Mouse (Mus musculus): ENCODE measurements around the gene Rdh9. TPM values are rescaled to one million over a fixed set of nuclear protein-coding genes. Genes with fewer than 3 reads are reported as not detected.
A peak's percentile ranks its signal among the peaks of the same experiment; 100 is the strongest.
"Not testable (repeated sequence)": the region's sequence is repeated elsewhere in the genome, so short reads cannot be mapped to it uniquely, and the experiment has no call there.

Gene Rdh9
- total and polyA plus RNA-seq, 2 experiments from 2014 or later, result 0.04 to 0.34 TPM

DNA sequence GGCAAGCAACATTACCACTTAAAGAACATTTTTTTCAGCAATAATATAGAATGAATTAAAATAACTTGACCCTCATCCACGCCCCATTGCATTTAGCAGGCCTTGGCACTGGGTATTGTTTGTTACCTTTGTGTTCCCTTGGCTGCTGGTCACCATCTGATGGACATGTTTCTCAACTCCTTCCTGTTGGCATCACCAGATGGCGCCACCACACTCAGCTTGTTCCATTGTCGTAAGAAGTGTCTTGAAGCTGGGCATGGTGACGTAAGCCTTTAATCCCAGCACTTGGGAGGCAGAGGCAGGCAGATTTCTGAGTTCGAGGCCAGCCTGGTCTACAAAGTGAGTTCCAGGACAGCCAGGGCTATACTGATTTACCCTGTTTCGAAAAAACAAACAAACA is 49.2 kb downstream of the Rdh9 start:
- TF ChIP-seq CTCF (IDR thresholded peaks at IDR 0.05; ENCODE audit: low read depth) (peak; percentile 44), EP300 (IDR thresholded peaks at IDR 0.05; ENCODE audit: low read depth) (no peak)
- Histone ChIP-seq H3K9ac (replicated peaks; ENCODE audit: low read depth, low read length) (no peak overlapping the region), H3K36me3 (replicated peaks; ENCODE audit: control insufficient read depth, insufficient read depth, low read length) (no peaks in the 10 kb centered on the region), H3K9me3 (replicated peaks; ENCODE audit: control insufficient read depth, low read length) (no peaks in the 10 kb centered on the region), H3K4me2 (ENCODE audit: low read depth, low read length) (no peak overlapping the region), H3K4me3 (ENCODE audit: low read depth, low read length) (no peak overlapping the region), H3K27ac (ENCODE audit: low read depth) (no peak overlapping the region), H3K27me3 (ENCODE audit: control insufficient read depth, insufficient read depth, low read length) (no peaks in the 10 kb centered on the region), H3K4me1 (ENCODE audit: control insufficient read depth, insufficient read depth) (no peaks in the 10 kb centered on the region)
- DNase-seq (ENCODE audit: low spot score), result no peak
- no peak for ATAC-seq (ENCODE audit: insufficient read depth, low read depth)
- 71% methylated on average over 6 of the region's 6 CpGs for WGBS

DNA sequence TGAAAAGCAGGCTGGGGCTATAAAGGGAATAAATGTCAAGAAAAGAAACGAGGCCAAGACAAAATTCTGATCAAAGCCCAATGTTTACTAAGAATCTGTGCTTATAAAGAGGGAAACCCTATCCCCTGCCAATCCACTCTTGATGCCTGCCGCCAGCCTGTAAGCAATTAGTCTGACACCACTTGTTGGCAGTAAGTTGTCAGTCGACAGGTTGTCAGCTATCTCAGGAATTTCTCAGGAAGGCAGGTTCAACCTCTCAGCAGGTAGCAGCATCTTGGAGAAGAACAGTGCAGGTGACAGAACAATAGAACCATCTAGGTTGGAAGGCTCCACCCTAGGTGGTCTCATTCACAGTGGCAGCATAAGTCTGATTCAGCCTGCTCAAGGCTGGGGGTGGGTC is 52.9 kb downstream of the Rdh9 start:
- WGBS, result 60% methylated on average over 3 of the region's 3 CpGs
- TF ChIP-seq EP300 (IDR thresholded peaks at IDR 0.05; ENCODE audit: low read depth), result no peak
- TF ChIP-seq CTCF (IDR thresholded peaks at IDR 0.05; ENCODE audit: low read depth), result no peak
- no peak for DNase-seq (ENCODE audit: low spot score)
- Histone ChIP-seq H3K4me1 (ENCODE audit: control insufficient read depth, insufficient read depth) (no peaks in the 10 kb centered on the region), H3K27ac (ENCODE audit: low read depth) (no peak overlapping the region), H3K9ac (replicated peaks; ENCODE audit: low read depth, low read length) (no peak overlapping the region), H3K27me3 (ENCODE audit: control insufficient read depth, insufficient read depth, low read length) (no peaks in the 10 kb centered on the region), H3K4me3 (ENCODE audit: low read depth, low read length) (no peak overlapping the region), H3K9me3 (replicated peaks; ENCODE audit: control insufficient read depth, low read length) (no peaks in the 10 kb centered on the region), H3K36me3 (replicated peaks; ENCODE audit: control insufficient read depth, insufficient read depth, low read length) (no peaks in the 10 kb centered on the region), H3K4me2 (ENCODE audit: low read depth, low read length) (no peak overlapping the region)
- no peak for ATAC-seq (ENCODE audit: insufficient read depth, low read depth)

DNA sequence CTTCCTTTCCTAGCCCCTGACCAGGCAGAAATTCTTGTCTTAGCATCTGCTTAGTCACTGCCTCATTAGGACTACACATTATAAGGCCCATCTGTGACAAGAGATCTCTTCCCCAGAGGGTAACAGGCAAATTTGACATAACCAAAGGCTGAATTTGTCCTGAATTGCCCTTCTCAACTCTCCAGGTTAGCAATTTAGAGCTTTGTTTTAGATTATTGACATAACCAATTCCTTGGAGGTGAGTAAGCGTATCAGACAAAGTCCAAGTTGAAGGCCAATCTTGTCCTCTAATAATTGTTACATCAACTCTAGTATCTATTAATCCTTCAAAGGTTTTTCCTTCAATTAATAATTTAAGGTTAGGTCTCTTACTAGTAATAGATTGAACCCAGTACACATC is 58.0 kb downstream of the Rdh9 start:
- not testable (repeated sequence) for H3K36me3 ChIP-seq (replicated peaks; ENCODE audit: control insufficient read depth, insufficient read depth, low read length); H3K27me3 ChIP-seq (ENCODE audit: control insufficient read depth, insufficient read depth, low read length); ATAC-seq (ENCODE audit: insufficient read depth, low read depth); H3K4me3 ChIP-seq (ENCODE audit: low read depth, low read length); H3K4me2 ChIP-seq (ENCODE audit: low read depth, low read length); H3K4me1 ChIP-seq (ENCODE audit: control insufficient read depth, insufficient read depth); H3K9me3 ChIP-seq (replicated peaks; ENCODE audit: control insufficient read depth, low read length); H3K27ac ChIP-seq (ENCODE audit: low read depth); H3K9ac ChIP-seq (replicated peaks; ENCODE audit: low read depth, low read length); DNase-seq (ENCODE audit: low spot score)
- WGBS, result 93% methylated on average over 1 of the region's 1 CpGs

DNA sequence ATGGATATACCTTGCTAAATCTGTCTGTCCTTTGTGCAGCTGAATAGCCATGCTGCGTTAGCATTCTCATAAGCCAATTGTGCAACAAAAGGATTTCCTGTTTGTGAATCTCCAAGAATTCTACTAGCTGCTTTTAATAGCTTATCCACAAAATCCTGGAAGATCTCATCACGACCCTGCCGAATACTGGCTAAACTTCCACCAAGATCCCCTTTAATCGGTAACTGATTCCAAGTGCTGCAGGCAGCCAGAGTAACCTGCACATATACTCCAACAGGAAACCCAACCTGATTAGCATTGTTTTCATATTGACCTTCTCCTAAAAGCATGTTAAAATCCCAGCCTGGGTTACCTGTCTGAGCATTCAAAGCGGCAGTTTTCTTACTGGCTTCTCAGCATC is 59.1 kb downstream of the Rdh9 start:
- 61% methylated on average over 5 of the region's 5 CpGs for WGBS
- DNase-seq (ENCODE audit: low spot score) (no peak), ATAC-seq (ENCODE audit: insufficient read depth, low read depth) (no peak)
- Histone ChIP-seq H3K36me3 (replicated peaks; ENCODE audit: control insufficient read depth, insufficient read depth, low read length) (no peaks in the 10 kb centered on the region), H3K4me3 (ENCODE audit: low read depth, low read length) (no peak overlapping the region), H3K27me3 (ENCODE audit: control insufficient read depth, insufficient read depth, low read length) (no peaks in the 10 kb centered on the region), H3K27ac (ENCODE audit: low read depth) (no peak overlapping the region), H3K4me2 (ENCODE audit: low read depth, low read length) (no peak overlapping the region), H3K9me3 (replicated peaks; ENCODE audit: control insufficient read depth, low read length) (no peaks in the 10 kb centered on the region), H3K4me1 (ENCODE audit: control insufficient read depth, insufficient read depth) (no peaks in the 10 kb centered on the region), H3K9ac (replicated peaks; ENCODE audit: low read depth, low read length) (no peak overlapping the region)
- TF ChIP-seq CTCF (IDR thresholded peaks at IDR 0.05; ENCODE audit: low read depth) (no peak), EP300 (IDR thresholded peaks at IDR 0.05; ENCODE audit: low read depth) (no peak)

DNA sequence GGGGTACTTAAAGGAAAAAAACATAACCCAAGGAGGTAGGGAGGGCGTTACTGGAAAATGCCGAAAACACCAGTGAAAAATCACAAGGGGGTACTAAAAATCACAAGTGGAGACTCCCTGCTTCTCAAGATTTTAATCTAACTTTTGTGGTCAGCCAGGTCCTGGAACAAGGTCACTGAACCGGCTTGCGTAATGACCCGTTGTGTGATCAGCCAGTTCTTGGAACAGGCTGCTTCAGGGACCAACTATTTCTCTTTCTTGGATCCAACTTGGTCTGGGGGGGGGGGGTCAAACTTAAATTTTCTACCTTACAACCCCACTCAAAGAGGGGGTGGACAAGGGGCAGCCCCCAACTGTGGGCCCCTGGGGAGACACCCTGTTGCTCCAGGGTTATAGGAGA is 61.6 kb downstream of the Rdh9 start:
- not testable (repeated sequence) for H3K36me3 ChIP-seq (replicated peaks; ENCODE audit: control insufficient read depth, insufficient read depth, low read length); H3K27me3 ChIP-seq (ENCODE audit: control insufficient read depth, insufficient read depth, low read length); H3K4me2 ChIP-seq (ENCODE audit: low read depth, low read length); H3K9ac ChIP-seq (replicated peaks; ENCODE audit: low read depth, low read length); H3K9me3 ChIP-seq (replicated peaks; ENCODE audit: control insufficient read depth, low read length); DNase-seq (ENCODE audit: low spot score); H3K4me1 ChIP-seq (ENCODE audit: control insufficient read depth, insufficient read depth); H3K27ac ChIP-seq (ENCODE audit: low read depth); ATAC-seq (ENCODE audit: insufficient read depth, low read depth); H3K4me3 ChIP-seq (ENCODE audit: low read depth, low read length)
- WGBS, result 88% methylated on average over 5 of the region's 5 CpGs

DNA sequence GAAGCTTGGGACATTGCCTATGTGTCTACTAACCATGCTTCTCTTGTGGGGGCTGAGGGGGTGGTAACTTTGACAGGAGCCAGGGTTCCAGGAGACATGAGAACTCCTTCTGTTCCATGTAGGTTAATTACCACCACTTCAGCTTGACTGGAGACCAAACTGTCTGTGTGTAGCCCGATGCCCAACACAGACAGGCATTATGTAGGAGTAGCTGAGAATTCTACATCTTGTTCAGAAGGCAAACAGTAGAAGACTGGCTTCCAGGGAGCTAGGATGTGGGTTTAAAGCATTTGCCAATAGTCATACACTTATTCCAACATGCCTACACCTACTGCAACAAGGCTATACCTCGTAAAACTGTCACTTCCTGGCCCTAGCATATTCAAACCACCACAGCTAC is 62.4 kb downstream of the Rdh9 start:
- no peaks in the 10 kb centered on the region for H3K4me1 ChIP-seq (ENCODE audit: control insufficient read depth, insufficient read depth)
- H3K4me3 ChIP-seq (ENCODE audit: low read depth, low read length), result no peak overlapping the region
- WGBS, result 72% methylated on average over 2 of the region's 2 CpGs
- H3K27ac ChIP-seq (ENCODE audit: low read depth), result no peak overlapping the region
- no peaks in the 10 kb centered on the region for H3K27me3 ChIP-seq (ENCODE audit: control insufficient read depth, insufficient read depth, low read length)
- ATAC-seq (ENCODE audit: insufficient read depth, low read depth) (no peak), DNase-seq (ENCODE audit: low spot score) (no peak)
- no peaks in the 10 kb centered on the region for H3K36me3 ChIP-seq (replicated peaks; ENCODE audit: control insufficient read depth, insufficient read depth, low read length)
- no peak overlapping the region for H3K4me2 ChIP-seq (ENCODE audit: low read depth, low read length)
- TF ChIP-seq EP300 (IDR thresholded peaks at IDR 0.05; ENCODE audit: low read depth) (no peak), CTCF (IDR thresholded peaks at IDR 0.05; ENCODE audit: low read depth) (no peak)
- H3K9me3 ChIP-seq (replicated peaks; ENCODE audit: control insufficient read depth, low read length), result no peaks in the 10 kb centered on the region
- no peak overlapping the region for H3K9ac ChIP-seq (replicated peaks; ENCODE audit: low read depth, low read length)
